In the genomic region with DNA sequence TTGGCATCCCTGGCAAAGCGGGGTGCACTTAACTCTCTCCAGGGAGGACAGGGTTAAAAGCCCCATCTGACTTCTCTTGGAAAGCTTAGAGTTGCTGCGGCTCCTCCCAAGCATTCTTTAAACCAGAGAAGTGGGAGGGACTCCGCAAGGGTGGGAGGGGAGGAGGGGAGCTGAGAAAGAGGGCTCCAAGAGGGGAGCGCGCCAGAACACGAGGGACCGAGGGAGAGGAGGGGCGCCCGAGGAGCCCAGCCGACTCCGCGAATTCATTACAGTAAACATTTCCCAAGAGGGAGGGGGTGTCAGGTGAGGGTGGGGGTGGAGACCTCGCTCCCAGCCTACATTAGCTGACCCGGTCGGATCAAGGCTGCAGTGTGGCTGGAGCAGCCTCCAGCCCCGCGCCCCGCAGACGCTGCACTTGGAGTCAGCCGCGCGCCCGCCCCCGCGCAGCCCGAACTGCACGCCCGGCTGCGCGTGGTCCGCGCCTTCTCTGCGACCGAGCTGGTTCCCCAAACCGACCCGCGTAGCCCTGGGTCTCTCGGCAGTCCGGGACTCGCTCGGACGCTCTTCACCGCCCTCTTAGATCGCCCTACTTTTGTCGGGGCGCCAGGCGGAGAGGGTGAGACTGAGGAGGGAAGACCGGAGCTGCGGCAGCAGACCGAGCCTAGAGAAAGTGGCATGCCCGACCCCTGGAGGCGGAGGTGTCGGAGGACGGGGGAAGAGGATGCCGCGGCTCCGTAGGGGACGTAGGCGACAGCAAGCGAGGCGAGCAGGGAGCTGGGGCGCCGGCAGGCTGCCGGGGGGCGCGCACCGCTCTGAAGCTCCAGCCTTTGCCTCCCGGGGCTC, we compare ENCODE assay signal across 8 mouse cellular contexts. TPM values are rescaled to one million over a fixed set of nuclear protein-coding genes. Genes with fewer than 3 reads are reported as not detected.
DNase-seq lines count a peak whose midpoint lies in the region; ATAC-seq lines count a peak whose summit lies in the region.

No protein-coding gene starts in this region.

- WGBS in hindbrain, embryonic 11.5 days, result 1% methylated on average over 64 of the region's 68 CpGs
- under 1% methylated on average over 68 of the region's 68 CpGs for WGBS in lung, embryonic 15.5 days

- H3K27me3 ChIP-seq in hindbrain, embryonic 11.5 days (ENCODE audit: control insufficient read depth, insufficient read depth, low read length), result peaks cover 21% of the 10 kb centered on the region
- H3K27me3 ChIP-seq in lung, embryonic 15.5 days, result peaks cover 23% of the 10 kb centered on the region; the same call in 1 of the 2 replicates

- no peaks in the 10 kb centered on the region for H3K36me3 ChIP-seq in hindbrain, embryonic 11.5 days (ENCODE audit: control insufficient read depth, insufficient read depth, low read length)
- H3K36me3 ChIP-seq in lung, embryonic 15.5 days, result no peaks in the 10 kb centered on the region

- H3K27ac ChIP-seq in hindbrain, embryonic 11.5 days (ENCODE audit: low read depth, low read length), result peak overlapping the region; percentile 80
- peak overlapping the region; percentile 92 for H3K27ac ChIP-seq in lung, embryonic 15.5 days

- ATAC-seq in hindbrain, embryonic 11.5 days (ENCODE audit: low FRiP score), result peak; percentile 93
- peak; percentile 93 for ATAC-seq in lung, embryonic 15.5 days (ENCODE audit: borderline replicate concordance, extremely low read depth, low FRiP score, low TSS enrichment)
- no peak for ATAC-seq in CD4-positive, CD25-positive, alpha-beta regulatory T cell, adult 4 months

- peak overlapping the region; percentile 80 for H3K4me2 ChIP-seq in hindbrain, embryonic 11.5 days (replicated peaks; ENCODE audit: low read depth, low read length)
- H3K4me2 ChIP-seq in lung, embryonic 15.5 days, result peak overlapping the region; percentile 77

- H3K4me3 ChIP-seq in hindbrain, embryonic 11.5 days (ENCODE audit: low read depth, low read length), result peak overlapping the region; percentile 74
- peak overlapping the region; percentile 68 for H3K4me3 ChIP-seq in lung, embryonic 15.5 days

- H3K4me1 ChIP-seq in hindbrain, embryonic 11.5 days (replicated peaks; ENCODE audit: control insufficient read depth, insufficient read depth, low read length), result no peaks in the 10 kb centered on the region
- H3K4me1 ChIP-seq in lung, embryonic 15.5 days, result peaks cover 48% of the 10 kb centered on the region

- no peaks in the 10 kb centered on the region for H3K9me3 ChIP-seq in hindbrain, embryonic 11.5 days (ENCODE audit: control insufficient read depth, low read length)
- no peaks in the 10 kb centered on the region for H3K9me3 ChIP-seq in lung, embryonic 15.5 days

- DNase-seq in ES-CJ7 (ENCODE audit: low read depth, low spot score), result peak; percentile 93
- DNase-seq in cerebellum, postnatal 10 days, result peak; percentile 80 to 91
- peak; percentile 68 to 77 for DNase-seq in frontal cortex, postnatal 14 days (ENCODE audit: low spot score in 2 of 2)
- DNase-seq in hindbrain, embryonic 11.5 days (ENCODE audit: low spot score), result peak; percentile 87
- DNase-seq in layer of hippocampus, postnatal 10 days (ENCODE audit: low spot score in 2 of 2), result peak; percentile 72 to 77
- peak; percentile 53 for DNase-seq in ovary, postnatal 14 days (ENCODE audit: low spot score)

- H3K9ac ChIP-seq in hindbrain, embryonic 11.5 days (ENCODE audit: low read depth, low read length), result peak overlapping the region; percentile 83
- H3K9ac ChIP-seq in lung, embryonic 15.5 days, result peak overlapping the region; percentile 71

RNA-seq across cellular contexts. Expression of gene Flrt2, which starts 3.2 kb away (rescaled TPM):
- 31.0 and 34.0 TPM in 2 replicates for polyA plus RNA-seq in hindbrain, embryonic 11.5 days (2014; fragmentation: Nextera tagmentation; extraction: Ambion mirVana)
- 10 to 100 TPM; 45.9 to 49.4 TPM for total RNA-seq in layer of hippocampus, postnatal 10 days (2021)
- polyA plus RNA-seq in lung, embryonic 15.5 days (2015; fragmentation: Nextera tagmentation; extraction: Ambion mirVana), result 14.2 and 14.6 TPM in 2 replicates
- polyA plus RNA-seq in CD4-positive, CD25-positive, alpha-beta regulatory T cell, adult 4 months (2017; shearing (Covaris generic)), result not detected

Comparison
In these comparisons a context has a peak if more than half of its experiments do, and no peak if none do; other contexts are left out.
1. RNA of gene Flrt2, which starts 3.2 kb away (polyA plus RNA-seq): 31.0 to 34.0 TPM in hindbrain, embryonic 11.5 days and 14.2 to 14.6 TPM in lung, embryonic 15.5 days; not detected in CD4-positive, CD25-positive, alpha-beta regulatory T cell, adult 4 months; every median in the first group is over 10 times any median in the second.
2. Peak in every context shown above with its lines, with median percentiles within 50 percentile points of each other: DNase-seq.